Mouse (Mus musculus): ENCODE data around the gene Aldh3b1.

DNA sequence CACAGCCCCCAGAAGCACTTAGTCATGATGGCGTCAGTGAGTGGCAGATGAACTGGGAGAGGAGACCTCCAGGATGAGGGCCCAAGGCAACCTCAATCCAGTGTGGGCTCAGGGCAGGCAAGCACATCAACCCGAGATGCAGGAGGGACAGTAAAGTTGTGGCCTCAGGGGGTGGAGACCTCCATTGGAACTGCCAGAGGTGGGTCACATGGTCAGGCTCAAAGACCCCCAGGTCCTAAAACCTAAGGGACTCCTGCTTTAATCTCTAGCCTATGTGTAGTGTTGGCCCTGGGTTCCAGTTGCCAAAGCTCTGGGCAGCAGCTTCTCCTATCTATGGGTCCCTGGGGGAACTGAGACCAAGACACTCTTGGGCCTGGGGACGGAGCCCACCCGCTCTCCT is 829 bp downstream of the Aldh3b1 start:
- TF ChIP-seq ZC3H11A (IDR thresholded peaks at IDR 0.05; ENCODE audit: borderline replicate concordance, low read depth, low read length) (no peak), CHD2 (IDR thresholded peaks at IDR 0.05; ENCODE audit: low read depth, low read length) (no peak), HCFC1 (IDR thresholded peaks at IDR 0.05; ENCODE audit: borderline replicate concordance, insufficient read depth, low read length) (no peak)

All from ES-E14 (cell line).